Mouse (Mus musculus) midbrain, postnatal 0 days (tissue): Measurements from ENCODE around the gene Magi2. TPM values are rescaled to one million over a fixed set of nuclear protein-coding genes. Genes with fewer than 3 reads are reported as not detected.
"Not testable (repeated sequence)": the region's sequence is repeated elsewhere in the genome, so short reads cannot be mapped to it uniquely, and the experiment has no call there.

Experiments used
- ATAC-seq: fragments of 200-750 bp; cut with Nextera tagmentation; 2 replicates; pipeline ENCODE4 v1.8.0; 2017; ENCODE audit warnings: moderate number of reproducible peaks, mild to moderate bottlenecking, moderate TSS enrichment, moderate library complexity; ENCODE audit not compliant: low FRiP score
- DNase-seq: peaks from one replicate; pipeline ENCODE4 v3.0.0-alpha.2; 2015; ENCODE audit warnings: low spot score
- H3K27ac ChIP-seq: fragments of 300-500 bp; sonication (generic); 2 replicates; pipeline ENCODE4 v1.5.1; 2014; ENCODE audit warnings: low read depth, mild to moderate bottlenecking, low read length, mixed read lengths
- H3K27me3 ChIP-seq: fragments of 300-500 bp; sonication (generic); 2 replicates; pipeline ENCODE4 v1.6.1; 2014; ENCODE audit warnings: low read length, control low read depth, mixed read lengths; ENCODE audit not compliant: insufficient read depth
- H3K36me3 ChIP-seq: fragments of 300-500 bp; sonication (generic); 2 replicates; pipeline ENCODE4 v1.6.1; 2014; ENCODE audit warnings: low read length, control low read depth, mixed read lengths; ENCODE audit not compliant: insufficient read depth
- H3K4me1 ChIP-seq: fragments of 300-500 bp; sonication (generic); 2 replicates; pipeline ENCODE4 v1.6.1; 2014; ENCODE audit warnings: mild to moderate bottlenecking, control low read depth, antibody characterized with exemption, low read length, mixed read lengths; ENCODE audit not compliant: insufficient read depth
- H3K4me2 ChIP-seq: fragments of 300-500 bp; sonication (generic); 2 replicates; pipeline ENCODE4 v1.6.1; 2014; ENCODE audit warnings: low read depth, mild to moderate bottlenecking, low read length, mixed read lengths; ENCODE audit not compliant: poor library complexity, severe bottlenecking
- H3K4me3 ChIP-seq: fragments of 300-500 bp; sonication (generic); 2 replicates; pipeline ENCODE4 v1.5.1; 2014; ENCODE audit warnings: low read depth, mild to moderate bottlenecking, low read length, moderate library complexity
- H3K9ac ChIP-seq: fragments of 300-500 bp; sonication (generic); replicated peaks from 2 replicates; pipeline ENCODE4 v1.6.1; 2014; ENCODE audit warnings: mild to moderate bottlenecking, low read length, moderate library complexity, mixed read lengths; ENCODE audit not compliant: poor library complexity, severe bottlenecking
- H3K9me3 ChIP-seq: fragments of 300-500 bp; sonication (generic); 2 replicates; pipeline ENCODE4 v1.6.1; 2016; ENCODE audit warnings: low read length, control low read depth
- CTCF ChIP-seq: IDR thresholded peaks from 2 replicates; pipeline ENCODE4 v1.5.1; 2016; ENCODE audit warnings: antibody characterized with exemption, mild to moderate bottlenecking
- WGBS: fragments of 180-500 bp; shearing (Covaris S2); extraction: QIAGEN DNeasy Blood & Tissue Kit; methylation state at CpG from one replicate; pipeline ENCODE4 v1.1.7; 2014; 5-methylcytosine and 5-hydroxymethylcytosine counted together
- polyA plus RNA-seq: library from polyadenylated mRNA; unstranded; fragments of >200 nt; fragmentation: Nextera tagmentation; extraction: Ambion mirVana; gene quantifications from 2 replicates; pipeline ENCODE4 v1.2.1, GENCODE M21; 2015
- total RNA-seq: library from RNA; depleted of rRNA; stranded (reverse); fragments of >200 nt; gene quantifications from 2 replicates; pipeline ENCODE4 v1.2.3, GENCODE M21; 2014

Magi2 gene
- total and polyA plus RNA-seq, 2 experiments from 2014 or later = 20.0 to 59.3 TPM

DNA sequence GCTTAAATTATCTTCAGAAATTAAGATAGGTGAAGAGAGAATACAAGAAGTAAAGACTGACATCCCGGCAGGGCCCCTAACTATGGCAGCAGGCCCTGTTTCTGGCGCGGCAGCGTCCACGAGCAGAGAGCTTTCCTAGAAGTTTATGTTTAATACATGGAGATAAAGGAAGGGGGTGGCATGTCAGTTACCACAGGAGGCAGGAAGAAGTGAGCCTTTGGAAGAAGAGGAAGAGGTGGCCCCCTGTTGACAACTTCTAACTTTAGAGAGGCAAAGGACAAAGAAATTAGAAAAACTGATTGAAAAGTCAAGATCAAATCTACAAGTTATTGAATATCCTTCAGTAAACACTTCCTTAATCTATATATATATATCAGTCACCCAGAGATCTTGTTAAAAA, 1281.8 kb downstream of the Magi2 start:
- H3K9ac ChIP-seq = no peak overlapping the region
- 59% methylated on average over 5 of the region's 5 CpGs for WGBS
- no peak for TF ChIP-seq CTCF
- H3K4me2 ChIP-seq = no peak overlapping the region
- no peak for DNase-seq
- H3K4me3 ChIP-seq = no peak overlapping the region
- H3K9me3 ChIP-seq = no peaks in the 10 kb centered on the region
- H3K27me3 ChIP-seq = no peaks in the 10 kb centered on the region
- no peak overlapping the region for H3K27ac ChIP-seq
- H3K36me3 ChIP-seq = no peaks in the 10 kb centered on the region
- no peaks in the 10 kb centered on the region for H3K4me1 ChIP-seq
- ATAC-seq = no peak

DNA sequence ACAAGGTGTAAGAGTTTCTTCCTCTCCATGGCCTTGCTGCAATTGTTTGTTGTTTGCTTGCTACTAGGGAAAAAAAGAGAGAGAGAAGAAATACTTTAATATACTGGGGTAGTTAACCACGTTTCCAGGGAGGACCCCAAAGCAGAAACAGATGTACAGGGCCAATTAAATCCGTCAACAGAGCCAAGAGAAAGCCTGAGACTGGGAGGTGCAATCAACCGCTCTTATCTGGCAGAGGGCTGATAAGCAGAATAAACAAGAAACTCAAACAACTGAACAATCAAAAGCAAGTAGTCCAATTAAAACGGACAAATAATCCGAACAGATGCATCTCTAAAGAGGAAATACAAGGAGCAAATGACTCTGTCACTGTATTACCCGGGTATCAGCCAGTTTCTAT, 1282.8 kb downstream of the Magi2 start:
- Histone ChIP-seq H3K4me3 (no peak overlapping the region), H3K36me3 (no peaks in the 10 kb centered on the region), H3K4me1 (no peaks in the 10 kb centered on the region), H3K27ac (no peak overlapping the region), H3K9ac (no peak overlapping the region), H3K27me3 (no peaks in the 10 kb centered on the region), H3K4me2 (no peak overlapping the region), H3K9me3 (no peaks in the 10 kb centered on the region)
- DNase-seq (no peak), ATAC-seq (no peak)
- WGBS = 60% methylated on average over 6 of the region's 6 CpGs
- no peak for TF ChIP-seq CTCF

DNA sequence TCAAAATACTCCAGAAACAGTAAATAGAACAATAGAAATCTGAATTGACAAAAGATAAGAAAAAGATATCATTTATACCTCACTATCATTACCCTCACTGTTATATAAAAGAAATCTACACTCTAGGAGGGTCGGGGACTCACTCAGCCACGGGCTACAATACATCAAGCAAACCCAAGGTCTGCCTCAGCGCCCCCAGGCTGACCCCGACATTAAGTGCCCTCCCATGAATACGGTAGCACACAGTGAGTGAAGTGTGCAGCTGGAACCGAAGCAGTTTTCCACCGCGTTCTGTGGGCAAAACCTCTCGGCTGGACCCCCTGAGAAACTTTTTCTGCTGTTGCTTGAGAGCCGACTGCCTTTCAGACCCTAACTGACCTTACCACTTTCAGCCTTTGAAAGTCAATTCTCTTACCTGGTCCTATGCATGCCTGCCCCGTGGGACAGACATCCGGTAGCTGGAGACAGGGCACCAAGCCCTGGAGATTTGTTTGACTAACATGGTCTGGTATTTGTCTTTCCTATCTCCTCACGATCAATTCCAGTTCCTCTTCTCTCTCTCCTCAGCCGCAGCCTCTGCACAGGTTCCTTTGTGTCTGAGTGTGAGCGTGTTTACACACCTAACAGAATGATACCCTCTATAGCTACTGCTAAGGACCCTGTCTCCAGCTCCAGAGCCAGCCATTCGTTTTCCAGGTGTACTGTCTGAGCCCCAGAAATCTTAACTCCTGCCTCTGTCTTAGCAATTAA, 1285.7 kb downstream of the Magi2 start:
- Histone ChIP-seq H3K4me1 (no peaks in the 10 kb centered on the region), H3K27ac (no peak overlapping the region), H3K36me3 (no peaks in the 10 kb centered on the region), H3K9me3 (no peaks in the 10 kb centered on the region), H3K9ac (no peak overlapping the region), H3K27me3 (no peaks in the 10 kb centered on the region), H3K4me2 (no peak overlapping the region), H3K4me3 (no peak overlapping the region)
- DNase-seq (no peak), ATAC-seq (no peak)
- WGBS = 76% methylated on average over 16 of the region's 16 CpGs
- TF ChIP-seq CTCF = no peak

DNA sequence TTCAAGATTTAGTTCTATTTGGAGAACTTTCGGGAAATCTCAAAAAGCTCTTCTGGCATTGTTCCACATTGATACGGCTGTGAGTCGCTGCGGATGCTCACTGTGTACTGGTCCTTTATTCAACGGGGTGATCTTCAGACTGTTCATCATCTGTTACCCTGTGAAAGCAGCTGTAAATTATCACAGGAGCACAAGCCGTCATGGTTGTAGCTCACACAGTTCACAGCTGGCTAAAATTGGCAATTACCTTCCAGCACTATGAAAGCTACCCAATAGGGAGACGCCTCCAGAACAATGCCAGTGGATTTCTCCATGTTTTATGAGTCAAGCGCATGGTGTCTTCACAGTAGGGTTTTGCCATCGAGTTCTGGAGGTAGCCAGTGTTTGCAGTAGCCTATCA, 1294.8 kb downstream of the Magi2 start:
- ATAC-seq (0 out of 2 replicates have a peak, but pooled peaks have one; percentile 54), DNase-seq (peak; percentile 11)
- Histone ChIP-seq H3K36me3 (no peaks in the 10 kb centered on the region), H3K4me1 (no peaks in the 10 kb centered on the region), H3K9me3 (no peaks in the 10 kb centered on the region), H3K27me3 (no peaks in the 10 kb centered on the region), H3K4me3 (no peak overlapping the region), H3K4me2 (no peak overlapping the region), H3K9ac (no peak overlapping the region), H3K27ac (0 out of 2 replicates have a peak overlapping the region, but pooled peaks have one; percentile 47)
- 67% methylated on average over 9 of the region's 9 CpGs for WGBS
- TF ChIP-seq CTCF = no peak

DNA sequence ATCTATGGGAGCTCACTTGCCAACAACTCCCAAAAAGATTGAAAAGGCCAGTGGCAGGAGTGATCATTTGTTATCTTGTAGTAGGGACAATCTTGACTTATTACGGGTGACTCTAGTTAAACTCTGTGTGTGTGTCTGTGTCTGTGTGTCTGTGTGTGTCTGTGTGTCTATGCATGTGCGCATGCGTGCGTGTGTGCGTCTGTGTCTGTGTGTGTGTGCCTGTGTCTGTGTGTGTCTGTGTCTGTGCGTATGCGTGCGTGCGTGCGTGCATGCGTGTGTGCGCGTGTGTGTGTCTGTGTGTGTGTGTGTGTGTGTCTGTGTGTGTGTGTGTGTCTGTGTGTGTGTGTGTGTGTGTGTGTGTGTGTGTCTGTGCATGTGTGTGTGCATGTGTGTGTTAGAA, 1295.2 kb downstream of the Magi2 start:
- WGBS = 99% methylated on average over 13 of the region's 13 CpGs
- H3K27ac ChIP-seq = no peak overlapping the region
- H3K36me3 ChIP-seq = no peaks in the 10 kb centered on the region
- DNase-seq (no peak), ATAC-seq (no peak)
- no peaks in the 10 kb centered on the region for H3K27me3 ChIP-seq
- no peaks in the 10 kb centered on the region for H3K9me3 ChIP-seq
- TF ChIP-seq CTCF = no peak
- no peak overlapping the region for H3K4me3 ChIP-seq
- no peak overlapping the region for H3K4me2 ChIP-seq
- H3K4me1 ChIP-seq = no peaks in the 10 kb centered on the region
- no peak overlapping the region for H3K9ac ChIP-seq

DNA sequence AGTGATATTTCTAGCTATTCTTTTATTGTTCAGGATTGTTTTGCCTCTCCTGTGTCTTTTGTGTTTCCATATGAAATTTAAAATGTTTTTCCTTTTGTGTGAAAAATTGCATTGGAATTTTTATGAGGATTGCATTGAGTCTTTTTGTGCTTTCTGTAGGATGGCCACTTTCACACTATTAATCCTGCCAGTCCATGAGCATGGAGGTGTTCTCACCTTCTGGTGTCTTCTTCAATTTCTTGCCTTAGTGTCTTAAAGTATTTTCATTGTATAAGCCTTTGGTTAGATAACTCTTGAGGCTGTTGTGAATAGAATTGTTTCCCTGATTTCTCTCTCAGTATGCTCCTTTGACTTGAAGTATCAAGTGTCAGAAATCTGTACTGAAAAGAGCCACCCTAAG, 1296.9 kb downstream of the Magi2 start:
- no peak for TF ChIP-seq CTCF

DNA sequence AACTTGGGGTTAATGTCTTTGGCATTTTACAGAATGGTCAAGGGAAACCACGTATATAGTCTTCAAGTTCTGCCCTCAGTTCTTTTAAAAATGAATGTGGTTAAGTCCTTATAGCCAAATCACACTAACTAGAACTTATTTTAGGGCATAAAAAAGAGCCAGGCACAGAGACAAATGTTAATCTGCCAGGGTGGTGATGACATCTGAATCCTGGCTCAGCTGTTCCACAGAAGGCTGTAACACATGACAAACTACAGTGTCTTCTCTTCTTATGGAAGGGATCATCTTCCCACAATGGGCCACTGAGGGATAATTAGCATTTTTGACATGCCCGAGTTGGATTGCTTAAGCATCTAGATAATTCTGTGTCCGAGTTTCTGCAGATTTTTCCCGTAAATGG, 1299.8 kb downstream of the Magi2 start:
- not testable (repeated sequence) for H3K27ac ChIP-seq, H3K4me2 ChIP-seq, ATAC-seq, H3K9me3 ChIP-seq, H3K36me3 ChIP-seq, H3K9ac ChIP-seq, H3K27me3 ChIP-seq, H3K4me1 ChIP-seq, H3K4me3 ChIP-seq, DNase-seq
- WGBS = 86% methylated on average over 1 of the region's 4 CpGs

More for the DNA sequence above, 1296.9 kb downstream of the Magi2 start:
- Histone ChIP-seq H3K27me3 (no peaks in the 10 kb centered on the region), H3K4me1 (no peaks in the 10 kb centered on the region), H3K4me3 (no peak overlapping the region), H3K27ac (no peak overlapping the region), H3K36me3 (no peaks in the 10 kb centered on the region), H3K9me3 (no peaks in the 10 kb centered on the region), H3K9ac (no peak overlapping the region), H3K4me2 (no peak overlapping the region)
- ATAC-seq (no peak), DNase-seq (no peak)
